Mouse (Mus musculus): Measurements from ENCODE around the gene Dgat2.

- TF ChIP-seq CTCF (conservative IDR thresholded peaks at IDR 0.05 in 1 of 2, IDR thresholded peaks at IDR 0.05 in 1 of 2; ENCODE audit: low read depth in 2 of 2, low read length in 2 of 2) (no peak), POLR2A (IDR thresholded peaks at IDR 0.05; ENCODE audit: low read depth, low read length) (no peak), USF1 (IDR thresholded peaks at IDR 0.05; ENCODE audit: low read depth, low read length) (no peak), ZC3H11A (IDR thresholded peaks at IDR 0.05; ENCODE audit: low read depth, low read length) (no peak), USF2 (conservative IDR thresholded peaks at IDR 0.05; ENCODE audit: low read depth, low read length) (no peak), CHD1 (IDR thresholded peaks at IDR 0.05; ENCODE audit: low read depth, low read length) (no peak), NELFE (IDR thresholded peaks at IDR 0.05; ENCODE audit: low read depth, low read length) (no peak), TCF12 (IDR thresholded peaks at IDR 0.05; ENCODE audit: low read depth, low read length) (no peak), EP300 (IDR thresholded peaks at IDR 0.05; ENCODE audit: low read length) (no peak), RCOR1 (conservative IDR thresholded peaks at IDR 0.05; ENCODE audit: low read depth, low read length) (no peak), GABPA (IDR thresholded peaks at IDR 0.05; ENCODE audit: insufficient replicate concordance, low read depth, low read length) (no peak)
Observed at GRCm38 (mm10) chr7:99164873-99165410, 17.6 kb downstream of the Dgat2 start.

Data from CH12.LX (cell line).